Mouse (Mus musculus): ENCODE results near the gene Apold1. TPM values are rescaled to one million over a fixed set of nuclear protein-coding genes. Genes with fewer than 3 reads are reported as not detected.

Apold1 gene
- polyA plus RNA-seq, 1 experiment from 2014 or later = 8.8 TPM

GRCm38 (mm10) chr6:134976628-134977027, 4.9 kb upstream of the Apold1 start:
- H3K9me3 ChIP-seq (replicated peaks) = no peaks in the 10 kb centered on the region
- H3K27ac ChIP-seq = no peak overlapping the region
- H3K4me1 ChIP-seq (replicated peaks) = peaks cover 16% of the 10 kb centered on the region; the same call in 1 of the 2 replicates
- no peak for ATAC-seq (replicated peaks; ENCODE audit: insufficient number of reproducible peaks, insufficient read depth, low FRiP score, low read depth)
- H3K4me2 ChIP-seq = no peak overlapping the region
- WGBS = 19% methylated on average over 6 of the region's 6 CpGs
- H3K36me3 ChIP-seq = no peaks in the 10 kb centered on the region
- no peaks in the 10 kb centered on the region for H3K27me3 ChIP-seq
- H3K4me3 ChIP-seq = no peak overlapping the region
- H3K9ac ChIP-seq = no peak overlapping the region

- peak overlapping the region; percentile 65 for H3K9ac ChIP-seq
- 3% methylated on average over 62 of the region's 62 CpGs for WGBS
- H3K27ac ChIP-seq = peak overlapping the region; percentile 67
- H3K27me3 ChIP-seq = no peaks in the 10 kb centered on the region
- peaks cover 15% of the 10 kb centered on the region for H3K4me1 ChIP-seq (replicated peaks)
- peak overlapping the region; percentile 77 for H3K4me3 ChIP-seq
- H3K36me3 ChIP-seq = no peaks in the 10 kb centered on the region
- H3K4me2 ChIP-seq = peak overlapping the region; percentile 96
- H3K9me3 ChIP-seq (replicated peaks) = no peaks in the 10 kb centered on the region
- ATAC-seq (replicated peaks; ENCODE audit: insufficient number of reproducible peaks, insufficient read depth, low FRiP score, low read depth) = peak; percentile 84
These were observed 2.2 kb downstream of the Apold1 start for GRCm38 (mm10) chr6:134983529-134984370.

- Histone ChIP-seq H3K4me3 (peak overlapping the region; percentile 77), H3K4me2 (peak overlapping the region; percentile 96), H3K27ac (no peak overlapping the region), H3K4me1 (replicated peaks) (peaks cover 15% of the 10 kb centered on the region), H3K9me3 (replicated peaks) (no peaks in the 10 kb centered on the region), H3K36me3 (no peaks in the 10 kb centered on the region), H3K9ac (peak overlapping the region; percentile 17; the same call in 1 of the 2 replicates), H3K27me3 (no peaks in the 10 kb centered on the region)
- no peak for ATAC-seq (replicated peaks; ENCODE audit: insufficient number of reproducible peaks, insufficient read depth, low FRiP score, low read depth)
- WGBS = 58% methylated on average over 3 of the region's 3 CpGs
These were observed 3.2 kb downstream of the Apold1 start for GRCm38 (mm10) chr6:134984748-134985147.

- 36% methylated on average over 9 of the region's 9 CpGs for WGBS
- no peaks in the 10 kb centered on the region for H3K27me3 ChIP-seq
- H3K27ac ChIP-seq = no peak overlapping the region
- no peak overlapping the region for H3K9ac ChIP-seq
- no peak overlapping the region for H3K4me2 ChIP-seq
- H3K36me3 ChIP-seq = no peaks in the 10 kb centered on the region
- ATAC-seq (replicated peaks; ENCODE audit: insufficient number of reproducible peaks, insufficient read depth, low FRiP score, low read depth) = no peak
- H3K9me3 ChIP-seq (replicated peaks) = no peaks in the 10 kb centered on the region
- peaks cover 8% of the 10 kb centered on the region for H3K4me1 ChIP-seq (replicated peaks)
- H3K4me3 ChIP-seq = no peak overlapping the region
These were observed 6.9 kb downstream of the Apold1 start for GRCm38 (mm10) chr6:134988377-134988776.

GRCm38 (mm10) chr6:134990674-134991073, 9.2 kb downstream of the Apold1 start:
- Histone ChIP-seq H3K4me3 (no peak overlapping the region), H3K9ac (no peak overlapping the region), H3K9me3 (replicated peaks) (no peaks in the 10 kb centered on the region), H3K36me3 (no peaks in the 10 kb centered on the region), H3K4me1 (replicated peaks) (no peaks in the 10 kb centered on the region), H3K27me3 (no peaks in the 10 kb centered on the region), H3K4me2 (no peak overlapping the region), H3K27ac (no peak overlapping the region)
- 82% methylated on average over 6 of the region's 6 CpGs for WGBS
- no peak for ATAC-seq (replicated peaks; ENCODE audit: insufficient number of reproducible peaks, insufficient read depth, low FRiP score, low read depth)

- Histone ChIP-seq H3K36me3 (no peaks in the 10 kb centered on the region), H3K4me1 (replicated peaks) (no peaks in the 10 kb centered on the region), H3K9ac (no peak overlapping the region), H3K9me3 (replicated peaks) (no peaks in the 10 kb centered on the region), H3K4me3 (no peak overlapping the region), H3K27ac (peak overlapping the region; percentile 13; the same call in 1 of the 2 replicates), H3K27me3 (no peaks in the 10 kb centered on the region), H3K4me2 (no peak overlapping the region)
- no peak for ATAC-seq (replicated peaks; ENCODE audit: insufficient number of reproducible peaks, insufficient read depth, low FRiP score, low read depth)
- 43% methylated on average over 12 of the region's 12 CpGs for WGBS
These were observed 12.6 kb downstream of the Apold1 start for GRCm38 (mm10) chr6:134994031-134994651.

- H3K36me3 ChIP-seq = no peaks in the 10 kb centered on the region
- no peak for ATAC-seq (replicated peaks; ENCODE audit: insufficient number of reproducible peaks, insufficient read depth, low FRiP score, low read depth)
These were observed 13.5 kb downstream of the Apold1 start for GRCm38 (mm10) chr6:134994985-134995384.

GRCm38 (mm10) chr6:134996918-134997317, 15.4 kb downstream of the Apold1 start:
- Histone ChIP-seq H3K27me3 (no peaks in the 10 kb centered on the region), H3K9me3 (replicated peaks) (no peaks in the 10 kb centered on the region), H3K9ac (no peak overlapping the region), H3K4me3 (no peak overlapping the region), H3K27ac (no peak overlapping the region), H3K4me2 (no peak overlapping the region), H3K36me3 (no peaks in the 10 kb centered on the region), H3K4me1 (replicated peaks) (no peaks in the 10 kb centered on the region; the same call in 1 of the 2 replicates)
- WGBS = 76% methylated on average over 2 of the region's 2 CpGs
- ATAC-seq (replicated peaks; ENCODE audit: insufficient number of reproducible peaks, insufficient read depth, low FRiP score, low read depth) = no peak

More at GRCm38 (mm10) chr6:134994985-134995384, 13.5 kb downstream of the Apold1 start:
- 67% methylated on average over 8 of the region's 8 CpGs for WGBS
- Histone ChIP-seq H3K4me3 (no peak overlapping the region), H3K9ac (no peak overlapping the region), H3K4me1 (replicated peaks) (no peaks in the 10 kb centered on the region), H3K4me2 (no peak overlapping the region), H3K9me3 (replicated peaks) (no peaks in the 10 kb centered on the region), H3K27me3 (no peaks in the 10 kb centered on the region), H3K27ac (no peak overlapping the region)

- Histone ChIP-seq H3K4me3 (no peak overlapping the region), H3K9me3 (replicated peaks) (no peaks in the 10 kb centered on the region), H3K4me2 (no peak overlapping the region), H3K36me3 (no peaks in the 10 kb centered on the region), H3K9ac (no peak overlapping the region), H3K27me3 (no peaks in the 10 kb centered on the region), H3K27ac (no peak overlapping the region), H3K4me1 (replicated peaks) (no peaks in the 10 kb centered on the region; the same call in 1 of the 2 replicates)
- 77% methylated on average over 8 of the region's 8 CpGs for WGBS
- no peak for ATAC-seq (replicated peaks; ENCODE audit: insufficient number of reproducible peaks, insufficient read depth, low FRiP score, low read depth)
These were observed 16.6 kb downstream of the Apold1 start for GRCm38 (mm10) chr6:134998076-134998475.

- no peak overlapping the region for H3K27ac ChIP-seq
- H3K4me2 ChIP-seq = no peak overlapping the region
- no peak overlapping the region for H3K9ac ChIP-seq
- no peak for ATAC-seq (replicated peaks; ENCODE audit: insufficient number of reproducible peaks, insufficient read depth, low FRiP score, low read depth)
- no peaks in the 10 kb centered on the region for H3K9me3 ChIP-seq (replicated peaks)
- no peaks in the 10 kb centered on the region for H3K27me3 ChIP-seq
- 62% methylated on average over 3 of the region's 3 CpGs for WGBS
- H3K36me3 ChIP-seq = no peaks in the 10 kb centered on the region
- no peak overlapping the region for H3K4me3 ChIP-seq
- no peaks in the 10 kb centered on the region; the same call in 1 of the 2 replicates for H3K4me1 ChIP-seq (replicated peaks)
These were observed 17.3 kb downstream of the Apold1 start for GRCm38 (mm10) chr6:134998781-134999180.

- no peak for ATAC-seq (replicated peaks; ENCODE audit: insufficient number of reproducible peaks, insufficient read depth, low FRiP score, low read depth)
- WGBS = 34% methylated on average over 4 of the region's 4 CpGs
- no peak overlapping the region for H3K9ac ChIP-seq
- H3K27ac ChIP-seq = no peak overlapping the region
- no peak overlapping the region for H3K4me3 ChIP-seq
- H3K27me3 ChIP-seq = no peaks in the 10 kb centered on the region
- no peaks in the 10 kb centered on the region; the same call in 1 of the 2 replicates for H3K4me1 ChIP-seq (replicated peaks)
- no peaks in the 10 kb centered on the region for H3K9me3 ChIP-seq (replicated peaks)
- H3K36me3 ChIP-seq = no peaks in the 10 kb centered on the region
- no peak overlapping the region for H3K4me2 ChIP-seq
These were observed 18.8 kb downstream of the Apold1 start for GRCm38 (mm10) chr6:135000272-135000671.

All from heart, embryonic 15.5 days (tissue).